Mouse (Mus musculus): ENCODE measurements around the gene Rgl2. TPM values are rescaled to one million over a fixed set of nuclear protein-coding genes. Genes with fewer than 3 reads are reported as not detected.
A peak's percentile ranks its signal among the peaks of the same experiment; 100 is the strongest.

Rgl2 gene
- polyA plus RNA-seq, 1 experiment, result 528 TPM

- Histone ChIP-seq H3K27ac (ENCODE audit: control insufficient read depth, insufficient read depth, low read length) (no peak overlapping the region), H3K4me3 (ENCODE audit: control insufficient read depth, insufficient read depth, low read length) (no peak overlapping the region), H3K27me3 (ENCODE audit: control insufficient read depth, insufficient read depth, low read length) (no peaks in the 10 kb centered on the region), H3K4me1 (replicated peaks; ENCODE audit: control insufficient read depth, insufficient read depth, low read length) (peaks cover 24% of the 10 kb centered on the region), H3K36me3 (ENCODE audit: control insufficient read depth, insufficient read depth, low read length) (peaks cover 25% of the 10 kb centered on the region)
- no peak for TF ChIP-seq POLR2A (IDR thresholded peaks at IDR 0.05; ENCODE audit: control insufficient read depth, extremely low read depth, insufficient read depth, low read length, poor library complexity)
- 96% methylated on average over 8 of the region's 8 CpGs for WGBS
- no peak for DNase-seq
These were observed 15.4 kb upstream of the Rgl2 start for GRCm38 (mm10) chr17:33913905-33914304.

- H3K4me3 ChIP-seq (ENCODE audit: control insufficient read depth, insufficient read depth, low read length), result no peak overlapping the region
- H3K27ac ChIP-seq (ENCODE audit: control insufficient read depth, insufficient read depth, low read length), result no peak overlapping the region
- no peak for DNase-seq
- no peak for TF ChIP-seq POLR2A (IDR thresholded peaks at IDR 0.05; ENCODE audit: control insufficient read depth, extremely low read depth, insufficient read depth, low read length, poor library complexity)
- no peak for TF ChIP-seq CTCF (IDR thresholded peaks at IDR 0.05; ENCODE audit: borderline replicate concordance, control insufficient read depth, extremely low read depth, insufficient read depth, low read length, poor library complexity)
- peaks cover 25% of the 10 kb centered on the region for H3K36me3 ChIP-seq (ENCODE audit: control insufficient read depth, insufficient read depth, low read length)
- 89% methylated on average over 13 of the region's 13 CpGs for WGBS
- peaks cover 25% of the 10 kb centered on the region for H3K4me1 ChIP-seq (replicated peaks; ENCODE audit: control insufficient read depth, insufficient read depth, low read length)
- H3K27me3 ChIP-seq (ENCODE audit: control insufficient read depth, insufficient read depth, low read length), result no peaks in the 10 kb centered on the region
These were observed 14.4 kb upstream of the Rgl2 start for GRCm38 (mm10) chr17:33914969-33915391.

- Histone ChIP-seq H3K27ac (ENCODE audit: control insufficient read depth, insufficient read depth, low read length) (peak within 1 kb of the TSS; percentile 43; the same call in 1 of the 2 replicates), H3K4me1 (replicated peaks; ENCODE audit: control insufficient read depth, insufficient read depth, low read length) (peaks cover 19% of the 10 kb centered on the region), H3K36me3 (ENCODE audit: control insufficient read depth, insufficient read depth, low read length) (peaks cover 25% of the 10 kb centered on the region), H3K27me3 (ENCODE audit: control insufficient read depth, insufficient read depth, low read length) (no peaks in the 10 kb centered on the region), H3K4me3 (ENCODE audit: control insufficient read depth, insufficient read depth, low read length) (peak within 1 kb of the TSS; percentile 81)
- 1% methylated on average over 34 of the region's 34 CpGs for WGBS
- TF ChIP-seq CTCF (IDR thresholded peaks at IDR 0.05; ENCODE audit: borderline replicate concordance, control insufficient read depth, extremely low read depth, insufficient read depth, low read length, poor library complexity) (0 out of 2 replicates have a peak, but pooled peaks have one; percentile 8), POLR2A (IDR thresholded peaks at IDR 0.05; ENCODE audit: control insufficient read depth, extremely low read depth, insufficient read depth, low read length, poor library complexity) (no peak; the same call in 1 of the 2 replicates)
- peak; percentile 93 for DNase-seq
These were observed 13.6 kb upstream of the Rgl2 start, which contains the start of the genes Tapbp and Zbtb22 for GRCm38 (mm10) chr17:33915671-33916250. TSS of gene Tapbp (plus strand) at chr17:33915899. TSS of gene Zbtb22 (plus strand) at chr17:33915904.

GRCm38 (mm10) chr17:33916294-33916693 is 13.0 kb upstream of the Rgl2 start:
- Histone ChIP-seq H3K36me3 (ENCODE audit: control insufficient read depth, insufficient read depth, low read length) (peaks cover 22% of the 10 kb centered on the region), H3K27me3 (ENCODE audit: control insufficient read depth, insufficient read depth, low read length) (no peaks in the 10 kb centered on the region), H3K4me1 (replicated peaks; ENCODE audit: control insufficient read depth, insufficient read depth, low read length) (peaks cover 18% of the 10 kb centered on the region), H3K4me3 (ENCODE audit: control insufficient read depth, insufficient read depth, low read length) (peak overlapping the region; percentile 81), H3K27ac (ENCODE audit: control insufficient read depth, insufficient read depth, low read length) (no peak overlapping the region)
- 3% methylated on average over 15 of the region's 20 CpGs for WGBS
- TF ChIP-seq CTCF (IDR thresholded peaks at IDR 0.05; ENCODE audit: borderline replicate concordance, control insufficient read depth, extremely low read depth, insufficient read depth, low read length, poor library complexity), result 0 out of 2 replicates have a peak, but pooled peaks have one; percentile 1
- TF ChIP-seq POLR2A (IDR thresholded peaks at IDR 0.05; ENCODE audit: control insufficient read depth, extremely low read depth, insufficient read depth, low read length, poor library complexity), result no peak
- DNase-seq, result peak; percentile 79

- Histone ChIP-seq H3K27ac (ENCODE audit: control insufficient read depth, insufficient read depth, low read length) (no peak overlapping the region), H3K27me3 (ENCODE audit: control insufficient read depth, insufficient read depth, low read length) (no peaks in the 10 kb centered on the region), H3K4me1 (replicated peaks; ENCODE audit: control insufficient read depth, insufficient read depth, low read length) (peaks cover 18% of the 10 kb centered on the region), H3K4me3 (ENCODE audit: control insufficient read depth, insufficient read depth, low read length) (no peak overlapping the region), H3K36me3 (ENCODE audit: control insufficient read depth, insufficient read depth, low read length) (peaks cover 15% of the 10 kb centered on the region; the same call in 1 of the 2 replicates)
- 92% methylated on average over 31 of the region's 31 CpGs for WGBS
- no peak for DNase-seq
- TF ChIP-seq CTCF (IDR thresholded peaks at IDR 0.05; ENCODE audit: borderline replicate concordance, control insufficient read depth, extremely low read depth, insufficient read depth, low read length, poor library complexity) (no peak), POLR2A (IDR thresholded peaks at IDR 0.05; ENCODE audit: control insufficient read depth, extremely low read depth, insufficient read depth, low read length, poor library complexity) (no peak)
These were observed 12.3 kb upstream of the Rgl2 start for GRCm38 (mm10) chr17:33916847-33917655.

DNA sequence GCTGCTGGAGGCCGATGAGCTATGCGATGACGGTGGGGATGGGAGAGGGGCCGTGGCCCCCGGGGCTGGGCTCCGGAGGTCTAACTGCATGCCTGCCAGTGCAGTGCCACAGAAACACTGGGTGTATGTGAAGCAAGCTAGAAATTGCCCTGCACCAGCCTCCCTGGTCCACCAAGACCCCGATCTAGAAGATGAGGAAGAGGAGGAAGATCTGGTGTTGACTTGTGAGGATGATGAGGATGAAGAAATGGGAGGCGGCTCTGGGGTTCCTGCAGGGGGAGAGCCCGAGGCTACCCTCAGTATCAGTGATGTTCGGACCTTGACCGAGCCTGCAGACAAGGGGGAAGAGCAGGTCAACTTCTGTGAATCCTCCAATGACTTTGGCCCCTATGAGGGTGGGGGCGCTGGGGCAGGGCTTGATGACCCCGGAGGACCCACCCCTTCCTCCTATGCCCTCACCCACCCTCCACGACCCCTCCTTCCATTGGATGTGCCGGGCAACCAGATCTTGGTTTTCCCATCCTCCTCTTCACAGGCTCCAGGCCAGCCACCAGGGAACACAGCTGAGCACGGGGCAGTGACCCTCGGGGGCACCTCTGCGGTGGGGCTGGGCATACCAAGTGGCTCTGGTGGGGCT is 11.6 kb upstream of the Rgl2 start:
- WGBS, result 95% methylated on average over 18 of the region's 18 CpGs
- Histone ChIP-seq H3K4me1 (replicated peaks; ENCODE audit: control insufficient read depth, insufficient read depth, low read length) (peaks cover 18% of the 10 kb centered on the region), H3K27me3 (ENCODE audit: control insufficient read depth, insufficient read depth, low read length) (no peaks in the 10 kb centered on the region), H3K4me3 (ENCODE audit: control insufficient read depth, insufficient read depth, low read length) (no peak overlapping the region), H3K36me3 (ENCODE audit: control insufficient read depth, insufficient read depth, low read length) (peaks cover 9% of the 10 kb centered on the region; the same call in 1 of the 2 replicates), H3K27ac (ENCODE audit: control insufficient read depth, insufficient read depth, low read length) (no peak overlapping the region)
- TF ChIP-seq CTCF (IDR thresholded peaks at IDR 0.05; ENCODE audit: borderline replicate concordance, control insufficient read depth, extremely low read depth, insufficient read depth, low read length, poor library complexity) (no peak), POLR2A (IDR thresholded peaks at IDR 0.05; ENCODE audit: control insufficient read depth, extremely low read depth, insufficient read depth, low read length, poor library complexity) (no peak)
- DNase-seq, result no peak

Measured in thymus, adult 2 months (tissue).